Mouse (Mus musculus): ENCODE measurements at regions not wholly inside any gene's neighbourhood (a gene's known extent, or its start where the extent isn't known, plus 50 kb on each side); places are given as distances from the start of the nearest gene placed in this dataset.

DNA sequence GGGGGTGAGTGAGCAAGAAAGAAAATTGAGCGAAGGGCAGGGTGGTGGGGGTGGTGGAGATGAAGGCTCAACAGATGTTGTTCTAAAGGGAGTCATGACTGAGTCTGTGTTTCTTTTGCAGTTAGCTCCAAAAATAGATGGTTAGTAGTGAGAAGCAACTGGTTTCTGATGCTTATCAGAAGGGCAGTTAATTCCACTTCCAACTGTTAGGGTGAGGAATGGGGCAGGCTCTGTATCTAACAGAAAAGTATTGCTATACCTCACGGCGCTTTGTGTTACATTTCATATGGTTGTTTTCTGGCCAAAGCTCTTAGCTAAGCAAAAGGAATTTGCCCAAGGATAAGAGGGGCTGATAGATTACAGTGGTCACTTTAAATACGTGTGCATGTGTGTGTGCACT is 120.3 kb downstream of the Slc30a10 start:
- WGBS = 37% methylated on average over 4 of the region's 4 CpGs
- Histone ChIP-seq H3K9ac (ENCODE audit: low read depth, low read length) (no peak overlapping the region), H3K4me2 (replicated peaks; ENCODE audit: low read depth, low read length) (no peak overlapping the region), H3K36me3 (ENCODE audit: control insufficient read depth, insufficient read depth, low read length) (no peaks in the 10 kb centered on the region), H3K9me3 (ENCODE audit: control insufficient read depth, low read length) (peaks cover 3% of the 10 kb centered on the region; the same call in 1 of the 2 replicates), H3K27me3 (ENCODE audit: control insufficient read depth, insufficient read depth, low read length) (no peaks in the 10 kb centered on the region), H3K4me1 (ENCODE audit: control insufficient read depth, insufficient read depth, low read length) (no peaks in the 10 kb centered on the region), H3K4me3 (ENCODE audit: low read length) (no peak overlapping the region), H3K27ac (ENCODE audit: low read depth, low read length) (no peak overlapping the region)
- ATAC-seq (ENCODE audit: low FRiP score, low TSS enrichment) = no peak

DNA sequence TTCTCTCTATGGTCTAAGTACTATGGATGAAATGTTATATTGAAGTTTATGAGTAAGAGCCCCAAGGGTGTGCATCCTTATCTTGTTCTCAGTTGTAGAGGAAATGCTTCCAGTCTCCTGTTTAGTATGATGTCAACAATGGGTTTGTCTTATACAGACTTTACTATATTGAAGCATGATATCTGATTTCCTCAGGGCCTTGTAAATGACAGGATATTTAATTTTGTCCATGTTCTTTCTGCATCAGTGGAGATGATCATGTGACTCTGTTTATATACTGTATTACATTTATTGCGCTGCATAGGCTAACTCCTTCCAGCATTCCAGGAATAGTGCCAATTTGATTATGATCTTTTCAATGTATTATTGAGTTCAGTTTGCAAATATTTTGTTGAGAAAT is 125.2 kb downstream of the Slc30a10 start:
- Histone ChIP-seq H3K4me1 (ENCODE audit: control insufficient read depth, insufficient read depth, low read length) (no peaks in the 10 kb centered on the region), H3K9ac (ENCODE audit: low read depth, low read length) (no peak overlapping the region), H3K36me3 (ENCODE audit: control insufficient read depth, insufficient read depth, low read length) (no peaks in the 10 kb centered on the region), H3K27ac (ENCODE audit: low read depth, low read length) (no peak overlapping the region), H3K27me3 (ENCODE audit: control insufficient read depth, insufficient read depth, low read length) (no peaks in the 10 kb centered on the region), H3K4me3 (ENCODE audit: low read length) (no peak overlapping the region), H3K9me3 (ENCODE audit: control insufficient read depth, low read length) (peaks cover 3% of the 10 kb centered on the region; the same call in 1 of the 2 replicates), H3K4me2 (replicated peaks; ENCODE audit: low read depth, low read length) (no peak overlapping the region)
- ATAC-seq (ENCODE audit: low FRiP score, low TSS enrichment) = no peak
- 90% methylated on average over 1 of the region's 1 CpGs for WGBS

DNA sequence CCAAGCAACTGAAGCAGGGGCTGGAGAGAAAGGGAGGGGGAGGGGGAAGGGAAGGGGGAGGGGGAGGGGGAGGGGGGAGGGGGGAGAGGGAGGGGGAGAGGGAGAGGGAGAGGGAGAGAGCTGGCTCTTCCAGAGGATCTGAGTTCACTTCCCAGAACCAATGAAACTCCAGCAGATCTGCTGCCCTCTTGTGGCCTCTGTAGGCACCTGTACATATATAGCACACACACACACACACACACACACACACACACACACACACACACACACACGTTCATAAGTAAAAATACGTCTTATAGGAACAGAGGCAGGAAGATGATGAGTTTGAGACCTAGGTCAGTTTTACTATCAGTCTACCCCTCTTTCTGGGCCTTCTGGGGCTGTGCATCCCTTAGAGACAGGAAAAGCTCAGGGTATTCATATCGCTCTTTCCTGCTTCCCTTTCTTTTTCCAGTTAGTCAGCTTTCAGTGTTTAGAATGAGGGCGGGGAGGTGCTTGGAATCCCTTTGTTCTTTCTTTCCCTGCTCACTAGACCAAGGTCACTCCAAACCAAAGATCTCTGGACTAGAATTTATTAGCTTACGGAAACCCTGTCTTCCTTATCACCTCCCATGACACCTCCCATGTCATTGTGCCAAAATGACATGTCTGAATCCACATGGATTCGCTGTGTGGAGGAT is 130.7 kb downstream of the Slc30a10 start:
- Histone ChIP-seq H3K36me3 (ENCODE audit: control insufficient read depth, insufficient read depth, low read length) (no peaks in the 10 kb centered on the region), H3K4me3 (ENCODE audit: low read length) (no peak overlapping the region), H3K4me2 (replicated peaks; ENCODE audit: low read depth, low read length) (no peak overlapping the region), H3K9me3 (ENCODE audit: control insufficient read depth, low read length) (no peaks in the 10 kb centered on the region), H3K4me1 (ENCODE audit: control insufficient read depth, insufficient read depth, low read length) (no peaks in the 10 kb centered on the region), H3K27ac (ENCODE audit: low read depth, low read length) (no peak overlapping the region), H3K27me3 (ENCODE audit: control insufficient read depth, insufficient read depth, low read length) (no peaks in the 10 kb centered on the region), H3K9ac (ENCODE audit: low read depth, low read length) (no peak overlapping the region)
- ATAC-seq (ENCODE audit: low FRiP score, low TSS enrichment) = no peak
- WGBS = 74% methylated on average over 6 of the region's 6 CpGs

DNA sequence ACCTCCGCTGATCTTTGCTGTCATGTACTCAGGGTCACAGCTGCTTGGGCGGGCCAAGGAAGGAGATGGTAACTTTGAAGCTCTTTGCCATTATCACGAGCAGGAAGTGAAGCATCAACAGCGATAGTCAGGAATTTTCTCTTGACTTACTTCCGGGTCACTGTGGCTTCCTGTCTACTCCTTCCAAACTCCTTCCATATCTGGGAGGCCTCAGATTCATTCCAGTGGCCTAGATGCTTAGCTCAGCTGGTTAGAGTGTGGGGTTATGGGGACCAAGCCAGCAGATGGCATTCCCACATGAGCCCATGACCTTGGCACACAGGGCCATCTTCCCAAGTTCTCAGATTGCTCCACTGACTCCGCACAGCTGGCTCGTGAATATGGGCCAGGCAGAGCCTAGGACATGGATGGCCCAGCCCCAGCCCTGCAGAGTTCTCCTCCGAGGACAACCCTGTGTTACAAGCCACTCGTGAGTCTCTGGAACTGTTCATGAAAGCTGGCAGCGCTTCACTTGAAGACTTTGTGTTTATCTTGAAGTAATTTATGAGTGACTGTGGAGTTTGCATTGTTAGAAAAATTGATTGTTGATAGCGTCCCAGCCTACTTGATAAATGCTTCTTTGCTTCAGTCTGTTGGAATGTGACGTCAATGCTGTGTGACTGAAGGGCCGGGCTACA is 133.2 kb downstream of the Slc30a10 start:
- no peaks in the 10 kb centered on the region for H3K9me3 ChIP-seq (ENCODE audit: control insufficient read depth, low read length)
- no peak overlapping the region for H3K27ac ChIP-seq (ENCODE audit: low read depth, low read length)
- H3K9ac ChIP-seq (ENCODE audit: low read depth, low read length) = no peak overlapping the region
- no peak overlapping the region for H3K4me3 ChIP-seq (ENCODE audit: low read length)
- no peaks in the 10 kb centered on the region for H3K27me3 ChIP-seq (ENCODE audit: control insufficient read depth, insufficient read depth, low read length)
- WGBS = 65% methylated on average over 13 of the region's 13 CpGs
- no peak for ATAC-seq (ENCODE audit: low FRiP score, low TSS enrichment)
- no peaks in the 10 kb centered on the region for H3K36me3 ChIP-seq (ENCODE audit: control insufficient read depth, insufficient read depth, low read length)
- no peaks in the 10 kb centered on the region for H3K4me1 ChIP-seq (ENCODE audit: control insufficient read depth, insufficient read depth, low read length)
- H3K4me2 ChIP-seq (replicated peaks; ENCODE audit: low read depth, low read length) = no peak overlapping the region

DNA sequence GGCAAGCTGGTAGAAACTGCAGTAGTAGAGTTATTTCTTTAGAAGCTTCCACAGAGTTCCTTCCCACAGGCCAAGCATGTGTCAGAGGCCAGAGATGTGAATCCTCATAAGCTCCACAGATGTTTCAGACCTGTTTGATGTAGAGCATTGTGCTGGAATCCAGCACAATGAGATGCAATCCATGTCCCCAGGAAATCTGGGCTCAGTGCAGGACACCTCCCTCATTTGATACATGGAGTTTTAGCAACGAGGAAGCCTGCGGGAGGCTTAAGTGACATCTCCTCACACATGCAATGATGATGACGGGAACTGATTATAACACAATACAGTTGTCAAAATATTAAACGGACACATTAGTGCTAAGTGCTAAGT is 133.7 kb downstream of the Slc30a10 start:
- 86% methylated on average over 4 of the region's 4 CpGs for WGBS
- Histone ChIP-seq H3K27ac (ENCODE audit: low read depth, low read length) (no peak overlapping the region), H3K27me3 (ENCODE audit: control insufficient read depth, insufficient read depth, low read length) (no peaks in the 10 kb centered on the region), H3K4me1 (ENCODE audit: control insufficient read depth, insufficient read depth, low read length) (no peaks in the 10 kb centered on the region), H3K36me3 (ENCODE audit: control insufficient read depth, insufficient read depth, low read length) (no peaks in the 10 kb centered on the region), H3K9me3 (ENCODE audit: control insufficient read depth, low read length) (no peaks in the 10 kb centered on the region), H3K9ac (ENCODE audit: low read depth, low read length) (no peak overlapping the region), H3K4me3 (ENCODE audit: low read length) (no peak overlapping the region), H3K4me2 (replicated peaks; ENCODE audit: low read depth, low read length) (no peak overlapping the region)
- ATAC-seq (ENCODE audit: low FRiP score, low TSS enrichment) = no peak

DNA sequence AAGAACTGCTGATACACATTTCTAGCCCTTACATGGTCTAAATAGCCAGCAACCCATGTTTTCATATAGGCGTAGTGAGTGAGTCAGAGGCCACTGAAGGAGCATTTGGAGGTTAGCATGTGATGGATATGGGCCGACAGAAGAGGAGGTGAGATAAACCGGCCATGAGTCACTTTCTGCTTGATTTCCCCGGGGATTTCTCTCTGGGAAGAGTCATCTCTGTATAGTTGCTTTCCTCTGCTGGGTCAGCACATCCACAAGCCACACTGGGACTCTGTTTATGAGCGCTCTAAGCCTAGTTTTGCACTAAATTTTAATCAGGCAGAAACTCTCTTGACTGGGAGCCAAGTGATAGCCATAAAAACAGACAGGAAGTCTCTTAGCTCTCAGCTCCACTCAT is 142.2 kb downstream of the Slc30a10 start:
- 69% methylated on average over 5 of the region's 5 CpGs for WGBS
- Histone ChIP-seq H3K4me3 (ENCODE audit: low read length) (no peak overlapping the region), H3K9ac (ENCODE audit: low read depth, low read length) (no peak overlapping the region), H3K27ac (ENCODE audit: low read depth, low read length) (no peak overlapping the region), H3K9me3 (ENCODE audit: control insufficient read depth, low read length) (0 out of 2 replicates have a peak, but pooled peaks cover 6% of the 10 kb centered on the region), H3K36me3 (ENCODE audit: control insufficient read depth, insufficient read depth, low read length) (no peaks in the 10 kb centered on the region), H3K4me2 (replicated peaks; ENCODE audit: low read depth, low read length) (no peak overlapping the region), H3K27me3 (ENCODE audit: control insufficient read depth, insufficient read depth, low read length) (no peaks in the 10 kb centered on the region), H3K4me1 (ENCODE audit: control insufficient read depth, insufficient read depth, low read length) (peaks cover 5% of the 10 kb centered on the region; the same call in 1 of the 2 replicates)
- ATAC-seq (ENCODE audit: low FRiP score, low TSS enrichment) = no peak

DNA sequence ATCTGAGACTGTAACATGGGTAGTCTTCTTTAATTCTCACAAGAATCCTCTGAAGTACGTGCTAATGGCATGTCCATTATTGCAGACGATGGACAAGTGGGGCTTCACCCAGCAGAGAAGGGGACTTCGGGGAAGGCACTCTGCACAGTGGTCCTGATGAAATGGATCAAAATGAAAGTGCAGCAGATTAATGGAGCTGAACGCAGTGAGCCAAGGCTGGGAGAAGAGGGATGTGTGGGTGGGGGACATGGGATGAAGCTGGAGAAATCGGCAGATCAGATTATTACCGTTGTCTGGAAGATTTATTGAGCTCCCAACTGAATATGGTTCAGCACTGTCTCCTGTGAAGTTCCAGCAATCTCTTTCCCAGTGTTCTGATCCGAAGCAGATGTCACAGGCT is 143.9 kb downstream of the Slc30a10 start:
- peak; percentile 82; the same call in 1 of the 2 replicates for ATAC-seq (ENCODE audit: low FRiP score, low TSS enrichment)
- WGBS = 37% methylated on average over 7 of the region's 7 CpGs
- no peaks in the 10 kb centered on the region for H3K27me3 ChIP-seq (ENCODE audit: control insufficient read depth, insufficient read depth, low read length)

DNA sequence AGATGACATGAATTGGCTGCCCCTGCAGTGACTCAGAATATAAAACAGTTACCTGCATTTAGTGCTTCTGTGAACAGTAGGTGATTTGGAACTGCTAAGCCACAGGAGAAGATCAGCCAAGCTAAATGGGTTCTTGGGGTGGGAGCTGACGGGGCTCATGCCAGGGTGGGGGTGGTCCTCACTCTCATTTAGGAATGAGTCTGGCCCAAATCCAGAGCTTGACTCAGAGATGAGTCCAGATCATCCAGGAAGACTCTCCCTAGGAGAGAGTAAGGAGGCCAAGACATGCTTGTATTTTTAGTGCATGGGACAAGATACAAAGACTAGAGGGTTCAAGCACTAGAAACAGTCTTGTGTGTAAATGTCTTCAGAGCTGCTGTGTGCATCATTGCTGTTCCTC is 146.5 kb downstream of the Slc30a10 start:
- no peaks in the 10 kb centered on the region for H3K36me3 ChIP-seq (ENCODE audit: control insufficient read depth, insufficient read depth, low read length)
- ATAC-seq (ENCODE audit: low FRiP score, low TSS enrichment) = no peak
- H3K4me2 ChIP-seq (replicated peaks; ENCODE audit: low read depth, low read length) = no peak overlapping the region
- no peak overlapping the region for H3K9ac ChIP-seq (ENCODE audit: low read depth, low read length)
- H3K27me3 ChIP-seq (ENCODE audit: control insufficient read depth, insufficient read depth, low read length) = no peaks in the 10 kb centered on the region
- no peak overlapping the region for H3K27ac ChIP-seq (ENCODE audit: low read depth, low read length)
- no peak overlapping the region for H3K4me3 ChIP-seq (ENCODE audit: low read length)
- 0 out of 2 replicates have a peak, but pooled peaks cover 6% of the 10 kb centered on the region for H3K9me3 ChIP-seq (ENCODE audit: control insufficient read depth, low read length)
- H3K4me1 ChIP-seq (ENCODE audit: control insufficient read depth, insufficient read depth, low read length) = peaks cover 5% of the 10 kb centered on the region; the same call in 1 of the 2 replicates
- 86% methylated on average over 1 of the region's 1 CpGs for WGBS

More for the DNA sequence above, 143.9 kb downstream of the Slc30a10 start:
- Histone ChIP-seq H3K4me3 (ENCODE audit: low read length) (no peak overlapping the region), H3K9me3 (ENCODE audit: control insufficient read depth, low read length) (0 out of 2 replicates have a peak, but pooled peaks cover 6% of the 10 kb centered on the region), H3K4me1 (ENCODE audit: control insufficient read depth, insufficient read depth, low read length) (peaks cover 5% of the 10 kb centered on the region; the same call in 1 of the 2 replicates), H3K9ac (ENCODE audit: low read depth, low read length) (no peak overlapping the region), H3K27ac (ENCODE audit: low read depth, low read length) (no peak overlapping the region), H3K36me3 (ENCODE audit: control insufficient read depth, insufficient read depth, low read length) (no peaks in the 10 kb centered on the region), H3K4me2 (replicated peaks; ENCODE audit: low read depth, low read length) (no peak overlapping the region)

DNA sequence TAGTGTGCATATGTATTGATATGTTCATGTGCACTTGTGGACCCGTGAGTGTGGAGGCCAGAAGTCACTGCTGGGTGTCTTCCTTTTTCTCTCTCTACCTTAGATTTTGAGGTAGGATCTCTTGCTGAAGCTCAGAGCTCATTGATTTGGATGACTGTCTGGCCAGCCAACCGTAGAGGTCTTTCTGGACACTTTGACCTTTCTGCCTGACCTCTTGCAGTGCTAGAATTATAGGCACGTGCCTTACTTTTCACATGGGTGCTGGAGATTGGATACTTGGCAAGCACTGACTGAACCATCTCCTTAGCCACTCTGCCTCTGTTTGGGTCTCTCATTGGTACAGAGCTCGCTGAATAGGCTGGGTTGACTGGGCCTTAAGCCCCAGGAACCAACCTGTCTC is 151.3 kb downstream of the Slc30a10 start:
- H3K9me3 ChIP-seq (ENCODE audit: control insufficient read depth, low read length) = no peaks in the 10 kb centered on the region
- no peaks in the 10 kb centered on the region for H3K27me3 ChIP-seq (ENCODE audit: control insufficient read depth, insufficient read depth, low read length)
- H3K4me3 ChIP-seq (ENCODE audit: low read length) = no peak overlapping the region
- no peak overlapping the region for H3K27ac ChIP-seq (ENCODE audit: low read depth, low read length)
- no peak overlapping the region for H3K4me2 ChIP-seq (replicated peaks; ENCODE audit: low read depth, low read length)
- no peak for ATAC-seq (ENCODE audit: low FRiP score, low TSS enrichment)
- WGBS = 62% methylated on average over 4 of the region's 4 CpGs
- H3K9ac ChIP-seq (ENCODE audit: low read depth, low read length) = no peak overlapping the region
- no peaks in the 10 kb centered on the region for H3K4me1 ChIP-seq (ENCODE audit: control insufficient read depth, insufficient read depth, low read length)
- no peaks in the 10 kb centered on the region for H3K36me3 ChIP-seq (ENCODE audit: control insufficient read depth, insufficient read depth, low read length)

Measured in kidney, embryonic 14.5 days (tissue).